Mouse (Mus musculus) heart, embryonic 15.5 days (tissue): ENCODE results near the gene Ppp1r35. TPM values are rescaled to one million over a fixed set of nuclear protein-coding genes. Genes with fewer than 3 reads are reported as not detected.

Experiments
- ATAC-seq: fragments of 200-750 bp; cut with Nextera tagmentation; replicated peaks from 2 replicates; pipeline ENCODE4 v1.8.0; 2017; ENCODE audit warnings: low read depth, moderate TSS enrichment; ENCODE audit not compliant: insufficient number of reproducible peaks, insufficient read depth, low FRiP score
- H3K27ac ChIP-seq: fragments of 300-500 bp; sonication (generic); 2 replicates; pipeline ENCODE4 v1.5.1; 2015; ENCODE audit warnings: mild to moderate bottlenecking, inconsistent platforms
- H3K27me3 ChIP-seq: fragments of 300-500 bp; sonication (generic); 2 replicates; pipeline ENCODE4 v1.6.1; 2015; ENCODE audit warnings: inconsistent platforms
- H3K36me3 ChIP-seq: fragments of 300-500 bp; sonication (generic); 2 replicates; pipeline ENCODE4 v1.6.1; 2015; ENCODE audit warnings: mild to moderate bottlenecking, inconsistent platforms
- H3K4me1 ChIP-seq: fragments of 300-500 bp; sonication (generic); replicated peaks from 2 replicates; pipeline ENCODE4 v1.6.1; 2015; ENCODE audit warnings: inconsistent platforms
- H3K4me2 ChIP-seq: fragments of 300-500 bp; sonication (generic); 2 replicates; pipeline ENCODE4 v1.6.1; 2015; ENCODE audit warnings: inconsistent platforms, mild to moderate bottlenecking, moderate library complexity
- H3K4me3 ChIP-seq: fragments of 300-500 bp; sonication (generic); 2 replicates; pipeline ENCODE4 v1.5.1; 2015; ENCODE audit warnings: mild to moderate bottlenecking, inconsistent platforms
- H3K9ac ChIP-seq: fragments of 300-500 bp; sonication (generic); 2 replicates; pipeline ENCODE4 v1.6.1; 2015; ENCODE audit warnings: mild to moderate bottlenecking, inconsistent platforms
- H3K9me3 ChIP-seq: fragments of 300-500 bp; sonication (generic); replicated peaks from 2 replicates; pipeline ENCODE4 v1.6.1; 2016; ENCODE audit warnings: inconsistent platforms
- WGBS: fragments of 180-500 bp; shearing (Covaris S2); methylation state at CpG from one replicate; pipeline ENCODE4 v1.1.7; 2015; ENCODE audit warnings: mixed read lengths; 5-methylcytosine and 5-hydroxymethylcytosine counted together
- polyA plus RNA-seq: library from polyadenylated mRNA; unstranded; fragments of >200 nt; fragmentation: Nextera tagmentation; extraction: Ambion mirVana; gene quantifications from 2 replicates; pipeline ENCODE4 v1.2.1, GENCODE M21; 2015

The Ppp1r35 gene
- polyA plus RNA-seq, 1 experiment from 2014 or later: 21.1 TPM

DNA sequence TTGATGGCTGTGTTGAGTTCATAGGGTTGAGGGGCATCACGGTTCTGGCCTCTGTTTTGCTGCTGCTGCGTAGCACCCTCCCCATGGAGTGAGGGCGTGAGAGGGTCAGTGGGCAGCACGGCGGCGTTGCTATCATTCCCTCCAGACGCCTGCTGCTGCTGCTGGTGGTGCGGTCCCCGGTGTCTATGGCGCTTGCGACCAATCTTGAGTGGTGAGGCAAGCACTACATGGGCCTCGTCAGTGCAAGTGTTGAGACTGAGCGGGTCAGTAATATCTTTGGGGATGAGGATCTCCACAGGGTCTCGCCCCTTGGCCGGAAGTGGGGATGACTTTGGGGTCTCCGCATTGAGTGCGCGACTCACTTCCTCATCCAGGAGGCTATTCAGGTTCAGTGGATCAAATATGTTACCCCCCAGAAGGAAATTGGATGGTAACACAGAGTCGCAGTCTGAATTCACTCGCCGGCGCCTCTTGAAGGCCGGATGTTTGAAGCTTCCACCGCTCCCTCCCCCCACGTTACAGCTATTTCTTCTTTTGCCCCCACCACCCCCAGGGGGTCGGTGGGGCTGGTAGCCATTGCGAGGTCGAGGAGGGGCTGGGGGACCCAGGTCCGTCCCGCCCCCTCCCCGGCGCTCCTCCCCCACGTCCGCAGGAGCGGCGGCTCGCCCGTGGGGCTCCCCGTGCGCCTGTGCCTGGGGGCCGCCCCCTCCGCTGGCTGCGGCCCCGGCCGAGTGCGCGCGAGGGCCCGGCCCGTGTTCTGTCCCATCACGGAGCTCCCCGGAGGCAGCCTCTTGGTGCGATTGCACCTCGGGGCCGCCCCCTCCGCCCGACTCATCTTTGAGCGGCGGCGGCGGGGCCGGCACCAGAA lies 6.7 kb downstream of the Ppp1r35 start:
- Histone ChIP-seq H3K27me3 (no peaks in the 10 kb centered on the region), H3K36me3 (peaks cover 28% of the 10 kb centered on the region), H3K4me2 (peak overlapping the region; percentile 95), H3K4me1 (peaks cover 40% of the 10 kb centered on the region), H3K9me3 (no peaks in the 10 kb centered on the region), H3K27ac (peak overlapping the region; percentile 100), H3K9ac (peak overlapping the region; percentile 90), H3K4me3 (peak overlapping the region; percentile 86)
- under 1% methylated on average over 56 of the region's 62 CpGs for WGBS
- no peak for ATAC-seq

DNA sequence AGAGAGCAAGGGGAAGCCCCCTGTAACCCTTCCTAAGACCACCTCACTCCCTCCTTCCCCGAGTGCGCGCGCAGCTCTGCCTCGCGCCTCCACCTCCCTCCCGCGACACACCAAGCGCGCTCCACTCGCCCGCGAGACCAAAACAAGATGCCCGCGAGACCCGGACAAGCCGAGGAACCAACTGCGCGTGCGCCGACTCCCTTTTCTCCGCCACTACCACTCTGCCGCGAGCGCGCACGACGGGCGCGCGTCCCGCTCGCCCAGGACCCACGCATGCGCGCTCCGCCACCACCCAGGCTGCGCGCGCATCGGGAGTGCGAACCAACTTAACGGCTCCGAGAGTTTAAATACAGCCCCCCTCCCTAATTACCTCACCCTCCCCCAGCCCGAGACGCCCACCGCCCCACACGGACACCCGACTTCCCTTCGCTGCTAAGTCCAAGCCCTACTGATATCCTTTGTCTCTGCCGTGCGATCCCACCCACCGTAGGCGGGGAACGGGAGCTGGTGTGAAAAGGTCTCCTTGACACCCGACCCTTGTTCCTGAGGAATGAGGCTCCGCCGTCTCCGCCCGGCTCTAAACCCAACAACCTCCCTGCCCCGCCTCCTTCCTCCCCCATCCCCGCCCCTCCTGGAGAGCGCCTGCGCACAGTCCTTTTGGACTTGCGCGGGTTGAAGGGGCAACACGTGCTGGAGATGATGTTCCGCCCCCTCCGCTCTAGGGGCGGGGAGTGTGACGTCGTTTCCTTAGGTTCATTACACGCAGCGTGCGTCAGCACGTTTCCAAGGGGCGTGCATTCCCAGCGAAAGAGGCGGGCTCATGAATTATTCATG lies 7.7 kb downstream of the Ppp1r35 start:
- Histone ChIP-seq H3K9me3 (no peaks in the 10 kb centered on the region), H3K27me3 (no peaks in the 10 kb centered on the region), H3K36me3 (peaks cover 20% of the 10 kb centered on the region), H3K4me2 (peak overlapping the region; percentile 95), H3K4me3 (peak overlapping the region; percentile 86), H3K4me1 (peaks cover 39% of the 10 kb centered on the region), H3K27ac (peak overlapping the region; percentile 100), H3K9ac (peak overlapping the region; percentile 90)
- WGBS: under 1% methylated on average over 79 of the region's 79 CpGs
- peak; percentile 92 for ATAC-seq

DNA sequence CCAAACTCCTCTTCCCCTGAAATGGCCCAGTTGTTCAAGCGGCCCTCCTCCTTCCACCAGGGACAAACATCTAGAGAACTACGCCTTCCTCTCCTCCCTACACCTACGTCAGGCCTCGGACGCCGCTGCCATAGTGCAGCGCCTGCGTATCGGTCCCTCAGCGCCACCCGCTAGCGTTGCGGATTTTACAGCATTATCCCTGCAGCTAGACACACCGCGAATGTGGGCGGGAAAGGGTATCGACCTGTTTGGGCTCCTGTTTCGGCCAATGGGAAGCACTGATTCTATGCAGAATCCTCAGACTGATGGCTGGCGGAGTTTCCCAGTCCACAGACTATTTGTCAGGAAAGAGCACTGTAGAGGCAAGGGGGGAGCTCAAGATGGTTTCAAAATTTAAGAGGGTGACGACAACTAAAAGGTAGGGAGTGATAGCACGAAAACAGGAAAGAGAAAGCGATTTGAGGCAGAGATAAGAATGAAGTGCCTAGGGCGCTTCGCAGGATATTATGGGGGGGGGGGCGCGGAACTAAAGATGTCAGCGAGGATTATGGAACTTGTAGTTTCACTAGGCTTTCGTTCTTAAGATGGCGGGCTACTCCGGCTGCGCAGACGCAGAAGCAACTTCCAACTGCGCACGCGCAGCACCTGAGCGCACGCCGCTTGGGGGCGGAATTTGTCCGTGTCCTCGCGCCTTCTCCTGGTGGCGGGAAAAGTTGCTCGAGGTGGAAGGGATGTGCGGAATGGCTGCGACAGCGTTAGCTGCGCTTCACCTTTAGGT lies 8.7 kb downstream of the Ppp1r35 start, which contains the start of the genes Mepce and Zcwpw1:
Mepce (minus strand) TSS at position 505 of the 778 bp plus-strand sequence.
Zcwpw1 (plus strand) TSS at position 648 of the 778 bp plus-strand sequence.
- Histone ChIP-seq H3K27me3 (no peaks in the 10 kb centered on the region), H3K4me3 (peak within 1 kb of the TSS; percentile 86), H3K9ac (peak within 1 kb of the TSS; percentile 90), H3K9me3 (no peaks in the 10 kb centered on the region), H3K4me1 (peaks cover 38% of the 10 kb centered on the region), H3K36me3 (peaks cover 10% of the 10 kb centered on the region), H3K27ac (peak within 1 kb of the TSS; percentile 100), H3K4me2 (peak within 1 kb of the TSS; percentile 95)
- under 1% methylated on average over 48 of the region's 48 CpGs for whole genome bisulfite sequencing
- peak; percentile 54 for ATAC-seq

DNA sequence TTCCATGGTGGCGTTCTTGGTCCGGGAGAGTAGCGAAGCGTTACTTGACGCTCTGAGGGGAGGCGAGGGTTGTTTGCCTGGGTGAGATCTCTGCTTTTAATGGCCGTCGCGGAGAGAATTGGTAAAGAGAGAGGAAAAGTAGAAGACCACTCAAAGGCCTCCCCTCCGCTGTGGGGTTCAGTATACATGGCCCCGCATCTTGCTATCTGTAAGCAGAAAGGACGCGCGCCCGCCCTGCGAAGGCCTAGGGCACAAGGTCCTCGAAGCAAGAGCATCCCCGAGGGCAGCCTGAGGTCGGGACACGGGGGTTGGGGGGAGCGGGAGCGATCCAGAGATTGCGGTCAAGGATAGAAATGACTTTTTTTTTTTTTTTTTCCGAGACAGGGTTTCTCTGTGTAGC lies 9.5 kb downstream of the Ppp1r35 start:
- no peaks in the 10 kb centered on the region for H3K27me3 ChIP-seq
- H3K36me3 ChIP-seq: peaks cover 2% of the 10 kb centered on the region; the same call in 1 of the 2 replicates
- no peaks in the 10 kb centered on the region for H3K9me3 ChIP-seq
- H3K4me3 ChIP-seq: peak overlapping the region; percentile 86
- WGBS: 70% methylated on average over 24 of the region's 24 CpGs
- no peak for ATAC-seq
- peaks cover 30% of the 10 kb centered on the region for H3K4me1 ChIP-seq
- H3K9ac ChIP-seq: no peak overlapping the region
- peak overlapping the region; percentile 95 for H3K4me2 ChIP-seq
- H3K27ac ChIP-seq: no peak overlapping the region

DNA sequence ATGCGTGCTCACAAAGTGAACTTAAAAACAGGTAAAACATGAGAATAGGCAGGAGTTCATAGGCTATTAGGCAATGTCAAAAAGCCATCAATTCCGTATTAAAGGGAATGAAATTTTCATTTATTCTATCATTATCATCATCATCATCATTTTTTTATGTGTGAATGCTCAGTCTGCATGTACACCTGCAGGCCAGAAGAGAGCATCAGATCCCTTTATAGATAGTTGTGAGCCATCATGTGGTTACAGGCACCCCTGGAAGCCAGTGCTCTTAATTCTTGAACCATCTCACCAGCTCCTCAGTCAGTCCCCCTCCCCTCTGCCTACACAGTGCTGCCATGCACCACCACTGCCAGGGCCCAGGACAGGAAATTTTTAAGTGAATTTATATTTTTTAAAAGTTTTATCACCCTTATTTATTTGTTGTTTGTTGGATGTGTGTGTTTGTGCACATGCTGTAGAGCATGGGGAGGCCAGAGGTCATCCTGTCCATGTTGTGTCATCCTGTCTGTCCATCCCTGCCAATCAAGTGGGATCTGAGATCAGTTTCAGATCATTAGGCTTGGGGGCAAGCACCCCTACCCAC lies 10.4 kb downstream of the Ppp1r35 start:
- Histone ChIP-seq H3K27ac (no peak overlapping the region), H3K36me3 (no peaks in the 10 kb centered on the region), H3K4me2 (no peak overlapping the region), H3K9me3 (no peaks in the 10 kb centered on the region), H3K27me3 (no peaks in the 10 kb centered on the region), H3K4me3 (no peak overlapping the region), H3K4me1 (peaks cover 22% of the 10 kb centered on the region), H3K9ac (no peak overlapping the region)
- WGBS: 87% methylated on average over 2 of the region's 2 CpGs
- ATAC-seq: no peak

DNA sequence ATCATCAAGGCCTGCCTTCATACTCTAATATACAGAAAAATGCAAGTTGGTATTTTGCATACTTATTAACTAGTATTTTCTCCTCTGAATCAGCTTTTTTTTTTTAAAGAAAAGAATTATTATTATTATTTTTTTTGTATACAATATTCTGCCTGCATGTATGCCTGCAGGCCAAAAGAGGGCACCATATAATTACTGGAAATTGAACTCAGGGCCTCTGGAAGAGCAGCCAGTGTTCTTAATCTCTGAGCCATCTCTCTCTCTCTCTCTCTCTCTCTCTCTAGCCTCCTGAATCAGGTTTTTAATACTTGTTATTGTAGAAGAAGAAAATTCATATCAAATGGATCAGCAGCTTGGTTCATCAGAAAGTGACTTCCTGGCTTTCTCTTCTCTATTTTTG lies 12.9 kb downstream of the Ppp1r35 start:
- H3K4me1 ChIP-seq: peaks cover 7% of the 10 kb centered on the region
- no peak overlapping the region for H3K4me2 ChIP-seq
- no peaks in the 10 kb centered on the region for H3K9me3 ChIP-seq
- H3K9ac ChIP-seq: no peak overlapping the region
- H3K4me3 ChIP-seq: no peak overlapping the region
- H3K27me3 ChIP-seq: no peaks in the 10 kb centered on the region
- H3K27ac ChIP-seq: no peak overlapping the region
- ATAC-seq: no peak
- H3K36me3 ChIP-seq: no peaks in the 10 kb centered on the region

DNA sequence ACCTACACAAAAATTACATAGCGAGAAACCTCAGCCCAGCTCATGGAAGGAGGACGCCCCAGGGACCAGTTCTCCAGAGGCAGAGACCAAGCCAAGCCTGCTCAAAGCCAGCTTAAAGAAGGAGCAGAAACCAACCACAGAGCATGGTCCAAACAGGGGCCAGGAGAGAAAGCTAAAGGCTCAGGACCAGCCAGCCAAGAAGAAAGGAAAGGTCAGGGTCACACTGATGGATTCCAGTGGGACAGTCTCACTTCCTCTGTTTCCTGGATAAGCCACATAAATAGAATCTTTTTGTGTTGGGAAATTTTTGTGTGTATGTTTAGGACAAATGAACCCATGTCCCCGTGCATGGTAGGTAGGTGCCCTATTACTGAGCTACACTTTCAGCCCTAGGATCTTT lies 18.0 kb downstream of the Ppp1r35 start:
- ATAC-seq: no peak
- Histone ChIP-seq H3K36me3 (no peaks in the 10 kb centered on the region), H3K4me1 (no peaks in the 10 kb centered on the region), H3K9ac (no peak overlapping the region), H3K27me3 (no peaks in the 10 kb centered on the region), H3K9me3 (no peaks in the 10 kb centered on the region), H3K4me2 (no peak overlapping the region), H3K27ac (no peak overlapping the region), H3K4me3 (no peak overlapping the region)
- WGBS: 73% methylated on average over 3 of the region's 3 CpGs

DNA sequence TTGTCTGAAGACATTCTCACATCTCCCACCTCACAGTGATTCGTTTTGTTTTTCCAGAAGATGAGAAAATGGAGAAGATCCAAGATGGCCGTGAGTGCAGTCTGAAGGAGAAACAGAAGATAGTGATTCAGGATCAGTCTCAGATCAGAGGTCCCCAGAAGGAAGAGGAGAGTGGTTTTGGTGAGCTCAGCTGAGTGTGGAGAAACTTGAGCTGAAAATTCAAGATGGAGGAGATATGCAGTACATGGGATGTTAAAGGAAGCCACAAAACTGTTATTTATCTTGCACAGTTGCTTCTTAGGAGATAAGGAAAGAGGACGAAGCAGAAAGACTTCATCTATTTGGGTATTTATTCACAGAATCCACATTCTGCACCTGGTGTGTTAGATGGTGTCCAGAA lies 22.3 kb downstream of the Ppp1r35 start:
- Histone ChIP-seq H3K4me3 (no peak overlapping the region), H3K9me3 (no peaks in the 10 kb centered on the region), H3K4me2 (no peak overlapping the region), H3K27ac (no peak overlapping the region), H3K36me3 (no peaks in the 10 kb centered on the region), H3K9ac (no peak overlapping the region), H3K4me1 (no peaks in the 10 kb centered on the region), H3K27me3 (no peaks in the 10 kb centered on the region)
- 72% methylated on average over 3 of the region's 3 CpGs for WGBS
- no peak for ATAC-seq

DNA sequence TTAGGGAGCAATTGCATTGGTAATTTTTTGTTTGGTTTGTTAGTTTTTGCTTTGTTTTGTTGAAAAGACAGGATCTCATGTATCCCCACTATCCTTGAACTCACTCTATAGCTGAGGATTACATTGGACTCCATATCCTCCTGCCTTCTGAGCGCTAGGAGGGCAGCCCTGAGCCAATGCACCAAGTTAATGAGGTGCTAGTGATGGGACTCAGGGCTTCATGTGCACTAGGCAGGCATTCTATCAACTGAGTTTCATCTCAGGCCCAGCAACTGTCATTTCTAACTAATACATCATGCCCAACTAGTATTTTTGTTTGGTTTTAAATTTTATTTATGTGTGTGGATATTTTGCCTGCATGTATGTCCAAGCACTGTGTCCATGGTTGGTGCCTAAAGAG lies 27.5 kb downstream of the Ppp1r35 start:
- H3K4me2 ChIP-seq: no peak overlapping the region
- ATAC-seq: no peak
- 75% methylated on average over 1 of the region's 1 CpGs for WGBS
- H3K36me3 ChIP-seq: no peaks in the 10 kb centered on the region
- no peak overlapping the region for H3K27ac ChIP-seq
- no peaks in the 10 kb centered on the region for H3K9me3 ChIP-seq
- no peaks in the 10 kb centered on the region for H3K4me1 ChIP-seq
- H3K9ac ChIP-seq: no peak overlapping the region
- no peaks in the 10 kb centered on the region for H3K27me3 ChIP-seq
- no peak overlapping the region for H3K4me3 ChIP-seq

DNA sequence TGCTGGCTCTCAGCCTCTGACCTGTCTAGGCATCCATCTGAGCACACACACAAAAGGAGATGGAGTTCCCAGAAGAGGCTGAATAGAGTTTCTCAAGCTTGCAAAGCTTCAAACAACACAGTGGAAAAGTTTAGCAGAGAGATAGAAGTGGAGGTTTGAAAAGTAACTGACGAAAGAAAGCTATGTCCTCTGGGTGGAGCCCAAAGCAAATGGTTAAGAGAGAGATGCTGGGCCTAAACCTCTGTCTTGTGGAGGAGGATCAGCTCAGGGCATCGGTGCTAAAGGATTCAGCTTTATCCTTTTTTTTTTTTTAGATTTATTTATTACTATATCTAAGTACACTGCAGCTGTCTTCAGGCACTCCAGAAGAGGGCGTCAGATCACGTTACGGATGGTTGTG lies 29.7 kb downstream of the Ppp1r35 start:
- Histone ChIP-seq H3K9ac (no peak overlapping the region), H3K27me3 (no peaks in the 10 kb centered on the region), H3K36me3 (no peaks in the 10 kb centered on the region), H3K4me1 (no peaks in the 10 kb centered on the region), H3K27ac (no peak overlapping the region), H3K4me2 (no peak overlapping the region), H3K9me3 (no peaks in the 10 kb centered on the region), H3K4me3 (no peak overlapping the region)
- no peak for ATAC-seq
- WGBS: 84% methylated on average over 5 of the region's 5 CpGs
